Mouse (Mus musculus) lung, postnatal 36 days (tissue): ENCODE data around the gene Clybl.

Experiments
- DNase-seq: peaks from one replicate; pipeline ENCODE4 v3.0.0; 2022; ENCODE audit warnings: mixed read lengths

Gene Clybl

GRCm38 (mm10) chr14:122364026-122364425 lies 182.5 kb downstream of the Clybl start:
- no peak for DNase-seq

GRCm38 (mm10) chr14:122367252-122367868 lies 185.9 kb downstream of the Clybl start:
- no peak for DNase-seq

DNA sequence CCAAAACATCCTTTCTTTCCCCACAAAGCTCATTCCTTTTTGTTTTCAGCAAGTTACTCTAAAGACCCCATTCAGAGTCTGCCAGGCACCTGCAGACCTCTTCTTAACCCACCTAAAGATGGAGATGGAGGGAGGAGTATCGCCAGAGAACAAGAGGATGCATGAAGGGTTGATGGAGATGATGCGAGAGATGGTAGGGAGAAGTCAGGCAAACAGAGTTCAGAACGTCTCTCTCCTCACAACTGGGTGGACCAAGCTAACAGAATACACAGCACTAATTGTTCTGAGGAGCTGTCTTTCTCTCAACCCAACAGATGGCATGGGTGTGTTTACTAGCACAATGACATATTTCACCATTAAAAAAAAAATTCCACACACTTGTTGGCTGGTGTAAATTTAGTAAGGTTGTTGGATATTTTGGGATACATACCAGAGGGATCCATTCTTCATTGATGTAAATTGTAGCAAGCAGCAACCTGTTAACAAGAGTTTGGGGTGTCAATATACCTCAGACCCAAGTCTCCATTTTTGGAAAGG lies 186.4 kb downstream of the Clybl start:
- no peak for DNase-seq

DNA sequence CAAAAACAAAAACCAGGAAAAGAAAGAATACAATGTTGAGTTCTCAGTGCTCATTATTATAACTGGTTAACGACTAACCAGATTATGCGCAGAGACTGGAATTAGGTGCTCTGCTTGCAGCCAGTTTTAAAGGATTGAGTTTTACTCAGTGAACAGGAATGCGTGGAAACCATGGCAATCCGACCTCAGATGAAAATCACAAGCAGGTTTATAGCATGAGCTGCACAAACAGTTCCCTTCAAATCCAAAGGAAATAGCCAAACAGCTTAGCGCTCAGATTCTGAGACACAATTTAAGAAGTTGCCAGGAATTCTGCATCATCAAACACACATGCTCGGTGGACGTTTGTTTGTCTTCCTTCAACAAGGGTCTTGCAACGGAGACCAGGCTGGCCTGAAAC lies 187.0 kb downstream of the Clybl start:
- no peak for DNase-seq

- no peak for DNase-seq
Observed at GRCm38 (mm10) chr14:122371979-122372378, 190.5 kb downstream of the Clybl start.

GRCm38 (mm10) chr14:122373458-122373857 lies 192.0 kb downstream of the Clybl start:
- DNase-seq: no peak

- DNase-seq: no peak
Observed at GRCm38 (mm10) chr14:122374285-122374997, 192.9 kb downstream of the Clybl start.

GRCm38 (mm10) chr14:122375070-122375811 lies 193.7 kb downstream of the Clybl start:
- DNase-seq: no peak

- no peak for DNase-seq
Observed at GRCm38 (mm10) chr14:122376482-122377143, 195.1 kb downstream of the Clybl start.

DNA sequence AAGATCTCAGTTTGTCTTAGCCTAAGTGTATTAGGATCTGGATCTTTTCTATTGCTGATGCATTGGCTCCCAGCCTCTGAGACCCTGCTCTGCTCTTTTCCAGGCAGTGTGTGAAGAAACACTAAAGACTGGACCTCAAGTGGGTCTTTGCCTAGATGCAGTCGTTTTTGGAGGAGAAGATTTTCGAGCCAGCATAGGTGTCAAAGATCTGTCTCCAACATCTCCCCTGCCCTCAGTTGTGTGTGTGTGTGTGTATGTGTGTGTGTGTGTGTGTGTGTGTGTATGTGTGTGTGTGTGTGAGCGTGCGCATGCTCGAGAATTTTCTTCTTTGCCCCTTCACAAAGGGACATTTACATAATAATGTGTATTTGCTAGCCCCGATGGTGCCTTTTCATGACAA lies 196.2 kb downstream of the Clybl start:
- no peak for DNase-seq

GRCm38 (mm10) chr14:122379076-122379475 lies 197.6 kb downstream of the Clybl start:
- no peak for DNase-seq

GRCm38 (mm10) chr14:122379996-122380395 lies 198.5 kb downstream of the Clybl start:
- no peak for DNase-seq

DNA sequence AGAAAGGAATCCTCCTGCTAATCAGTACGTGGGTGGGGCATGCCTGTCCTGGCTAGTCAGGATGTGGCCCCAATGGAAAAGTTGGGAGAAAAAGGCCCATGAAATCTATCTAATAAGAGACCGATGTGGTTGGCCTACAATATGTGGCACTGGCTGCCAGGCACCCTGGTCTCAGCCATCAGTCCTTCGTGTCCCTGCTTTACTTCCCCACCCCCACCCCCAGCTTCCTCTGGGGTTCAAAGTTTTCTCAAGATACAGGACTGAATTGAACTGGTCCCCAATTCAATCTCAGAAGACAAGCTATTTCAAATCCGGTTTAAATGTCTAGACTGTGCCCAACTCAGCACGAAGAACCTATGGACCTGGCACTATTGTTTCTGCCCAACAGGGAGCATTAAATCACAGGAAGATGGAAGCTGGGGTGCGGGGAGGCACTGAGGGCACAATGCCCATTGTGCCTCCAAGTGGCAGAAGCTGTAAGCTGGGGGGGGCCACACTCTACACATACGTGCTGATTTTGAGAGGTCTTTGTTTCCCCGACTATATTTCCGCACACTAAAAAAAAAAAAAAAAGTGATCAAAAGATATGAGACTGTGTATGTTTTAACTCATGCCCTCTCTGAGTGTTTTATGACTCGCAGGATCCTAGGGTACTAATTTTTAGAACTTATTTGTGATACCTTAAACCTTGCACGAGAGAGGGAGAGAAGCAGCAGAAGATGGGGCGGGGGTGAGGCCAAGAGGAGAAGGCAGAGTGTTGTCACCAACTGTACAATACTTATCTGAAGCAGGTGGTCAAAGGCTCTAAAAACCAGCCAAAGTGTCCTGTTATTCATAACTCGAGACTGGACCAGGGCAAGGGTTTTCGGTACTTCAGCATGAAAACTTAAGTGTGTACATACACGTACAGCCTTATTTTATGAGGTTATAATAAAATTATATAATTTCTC lies 199.7 kb downstream of the Clybl start:
- DNase-seq: no peak

DNA sequence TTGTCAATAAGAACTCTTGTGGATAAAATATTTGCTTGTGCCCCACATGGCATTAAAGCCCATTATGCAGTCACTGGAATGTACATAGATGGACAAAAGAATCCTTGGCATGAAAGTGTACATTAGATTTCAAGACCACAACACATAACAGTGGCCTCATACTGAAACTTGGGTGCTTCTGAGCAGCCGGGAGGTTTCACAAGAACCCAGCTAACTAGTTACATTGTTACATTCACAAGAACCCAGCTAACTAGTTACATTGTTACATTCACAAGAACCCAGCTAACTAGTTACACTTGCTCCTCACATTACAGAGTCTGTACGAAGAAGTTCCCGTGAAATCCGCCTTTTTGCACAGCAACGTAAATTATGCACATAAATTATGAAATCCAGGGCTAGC lies 200.8 kb downstream of the Clybl start:
- DNase-seq: no peak

- no peak for DNase-seq
Observed at GRCm38 (mm10) chr14:122383931-122384330, 202.4 kb downstream of the Clybl start.

DNA sequence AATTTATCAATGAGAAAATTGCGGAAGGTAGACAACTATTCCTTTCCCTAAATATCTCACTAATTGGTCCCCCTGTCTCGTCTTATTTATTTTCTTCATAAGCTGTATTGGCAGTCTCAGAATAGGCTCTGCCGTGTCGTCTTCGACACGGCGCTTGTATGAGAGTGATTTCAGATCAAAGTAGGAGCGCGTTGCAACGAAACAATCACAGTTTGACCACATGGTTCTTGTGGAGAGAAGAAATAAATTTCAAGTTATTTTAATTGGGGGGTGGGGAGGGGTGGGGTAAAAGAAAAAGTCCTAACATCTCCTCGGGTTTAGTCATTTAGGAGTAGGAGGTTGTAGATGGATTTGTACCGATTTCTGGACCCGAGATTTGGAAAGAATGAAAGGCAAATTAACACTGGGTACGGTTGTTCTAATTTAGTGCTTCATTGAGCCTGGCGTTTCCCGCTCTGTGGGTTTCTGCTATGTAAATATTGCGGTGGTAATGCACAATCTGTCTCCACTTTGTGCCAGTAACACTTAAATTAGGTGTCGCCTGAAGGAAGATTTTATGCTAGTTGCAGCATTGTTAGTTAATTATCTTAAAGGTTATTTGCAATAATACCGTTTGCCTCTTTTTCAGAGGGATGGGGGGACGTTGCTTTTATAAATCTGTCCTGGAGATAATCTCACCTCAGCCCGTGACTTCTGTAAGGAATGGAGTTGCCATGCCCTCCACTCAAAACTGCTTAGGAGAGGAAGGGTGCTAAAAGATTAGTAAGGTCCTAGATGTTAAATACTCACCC lies 203.1 kb downstream of the Clybl start:
- DNase-seq: no peak

GRCm38 (mm10) chr14:122385238-122385534 lies 203.7 kb downstream of the Clybl start:
- DNase-seq: no peak

- DNase-seq: no peak
Observed at GRCm38 (mm10) chr14:122385758-122386157, 204.3 kb downstream of the Clybl start.

DNA sequence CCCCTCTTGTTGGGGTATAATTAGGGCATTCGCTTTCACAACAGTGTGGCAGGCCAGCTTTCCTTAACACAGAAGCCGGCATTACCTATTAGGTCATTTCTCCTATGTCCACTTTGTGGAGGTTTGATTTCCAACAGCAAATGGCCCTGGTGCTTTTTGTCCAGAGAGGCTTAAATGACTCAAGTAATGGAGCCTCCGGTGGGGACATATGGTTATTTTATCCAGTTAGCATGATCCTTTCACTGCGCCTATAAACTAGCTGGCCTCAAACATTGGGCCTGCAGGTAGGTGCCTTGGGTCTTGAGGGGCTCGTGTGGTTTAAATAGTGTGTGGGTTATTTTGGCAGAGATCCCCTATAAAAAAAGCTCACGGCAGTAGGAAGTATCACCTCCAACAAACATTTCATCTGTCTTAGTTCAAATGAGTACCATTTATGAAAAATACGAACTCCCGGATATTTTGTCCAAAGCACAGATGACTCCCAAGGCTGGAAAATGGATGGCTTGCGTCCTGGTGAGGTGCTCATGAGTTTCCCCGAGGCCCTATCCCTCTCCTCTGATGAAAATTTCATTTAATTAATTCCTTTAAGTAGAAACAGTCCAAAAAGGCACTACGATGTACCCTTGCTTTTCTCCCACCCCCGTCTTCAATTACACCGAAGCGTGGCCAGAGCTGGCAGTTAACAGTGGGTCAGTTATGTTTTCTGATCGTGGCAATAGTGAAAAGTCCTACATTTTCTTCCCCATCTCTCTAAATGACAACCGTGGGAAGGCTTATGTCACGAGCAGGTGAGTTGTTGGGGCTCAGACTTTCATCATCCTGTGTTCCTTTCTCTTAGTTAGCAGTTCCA lies 205.0 kb downstream of the Clybl start:
- DNase-seq: no peak

- no peak for DNase-seq
Observed at GRCm38 (mm10) chr14:122387781-122388180, 206.3 kb downstream of the Clybl start.
